Mouse (Mus musculus) hindbrain, postnatal 0 days (tissue): ENCODE measurements around the gene Crkl. TPM values are rescaled to one million over a fixed set of nuclear protein-coding genes. Genes with fewer than 3 reads are reported as not detected.

Source experiments
- ATAC-seq: fragments of 200-750 bp; cut with Nextera tagmentation; 2 replicates; pipeline ENCODE4 v1.8.0; 2017; ENCODE audit warnings: mild to moderate bottlenecking, moderate TSS enrichment, moderate library complexity
- DNase-seq: peaks from one replicate; pipeline ENCODE4 v3.0.0-alpha.2; 2015; ENCODE audit warnings: low spot score
- H3K27ac ChIP-seq: fragments of 300-500 bp; sonication (generic); 2 replicates; pipeline ENCODE4 v1.5.1; 2014; ENCODE audit warnings: mild to moderate bottlenecking
- H3K27me3 ChIP-seq: fragments of 300-500 bp; sonication (generic); 2 replicates; pipeline ENCODE4 v1.6.1; 2014; ENCODE audit warnings: low read length, mixed read lengths; ENCODE audit not compliant: insufficient read depth
- H3K36me3 ChIP-seq: fragments of 300-500 bp; sonication (generic); 2 replicates; pipeline ENCODE4 v1.6.1; 2014; ENCODE audit warnings: low read length, mixed read lengths; ENCODE audit not compliant: insufficient read depth
- H3K4me1 ChIP-seq: fragments of 300-500 bp; sonication (generic); 2 replicates; pipeline ENCODE4 v1.6.1; 2014; ENCODE audit warnings: antibody characterized with exemption, low read length, mixed read lengths; ENCODE audit not compliant: insufficient read depth
- H3K4me2 ChIP-seq: fragments of 300-500 bp; sonication (generic); 2 replicates; pipeline ENCODE4 v1.6.1; 2014; ENCODE audit warnings: low read depth, mild to moderate bottlenecking, low read length, moderate library complexity, mixed read lengths
- H3K4me3 ChIP-seq: fragments of 300-500 bp; sonication (generic); 2 replicates; pipeline ENCODE4 v1.5.1; 2014; ENCODE audit warnings: low read length
- H3K9ac ChIP-seq: fragments of 300-500 bp; sonication (generic); replicated peaks from 2 replicates; pipeline ENCODE4 v1.6.1; 2014; ENCODE audit warnings: mild to moderate bottlenecking, low read length, moderate library complexity, mixed read lengths
- H3K9me3 ChIP-seq: fragments of 300-500 bp; sonication (generic); 2 replicates; pipeline ENCODE4 v1.6.1; 2016; ENCODE audit warnings: low read length, mixed read lengths
- CTCF ChIP-seq: IDR thresholded peaks from 2 replicates; pipeline ENCODE4 v1.5.1; 2016; ENCODE audit warnings: antibody characterized with exemption, control low read depth, low read depth
- WGBS: fragments of 180-500 bp; shearing (Covaris S2); extraction: QIAGEN DNeasy Blood & Tissue Kit; methylation state at CpG from one replicate; pipeline ENCODE4 v1.1.7; 2014; 5-methylcytosine and 5-hydroxymethylcytosine counted together
- polyA plus RNA-seq: library from polyadenylated mRNA; unstranded; fragments of >200 nt; fragmentation: Nextera tagmentation; extraction: Ambion mirVana; gene quantifications from 2 replicates; pipeline ENCODE4 v1.2.1, GENCODE M21; 2015
- total RNA-seq: library from RNA; depleted of rRNA; stranded (reverse); fragments of >200 nt; gene quantifications from 2 replicates; pipeline ENCODE4 v1.2.3, GENCODE M21; 2014; rRNA removed

Crkl gene
- 74.8 and 83.1 TPM in 2 replicates for total RNA-seq
- 54.9 and 68.7 TPM in 2 replicates for polyA plus RNA-seq

DNA sequence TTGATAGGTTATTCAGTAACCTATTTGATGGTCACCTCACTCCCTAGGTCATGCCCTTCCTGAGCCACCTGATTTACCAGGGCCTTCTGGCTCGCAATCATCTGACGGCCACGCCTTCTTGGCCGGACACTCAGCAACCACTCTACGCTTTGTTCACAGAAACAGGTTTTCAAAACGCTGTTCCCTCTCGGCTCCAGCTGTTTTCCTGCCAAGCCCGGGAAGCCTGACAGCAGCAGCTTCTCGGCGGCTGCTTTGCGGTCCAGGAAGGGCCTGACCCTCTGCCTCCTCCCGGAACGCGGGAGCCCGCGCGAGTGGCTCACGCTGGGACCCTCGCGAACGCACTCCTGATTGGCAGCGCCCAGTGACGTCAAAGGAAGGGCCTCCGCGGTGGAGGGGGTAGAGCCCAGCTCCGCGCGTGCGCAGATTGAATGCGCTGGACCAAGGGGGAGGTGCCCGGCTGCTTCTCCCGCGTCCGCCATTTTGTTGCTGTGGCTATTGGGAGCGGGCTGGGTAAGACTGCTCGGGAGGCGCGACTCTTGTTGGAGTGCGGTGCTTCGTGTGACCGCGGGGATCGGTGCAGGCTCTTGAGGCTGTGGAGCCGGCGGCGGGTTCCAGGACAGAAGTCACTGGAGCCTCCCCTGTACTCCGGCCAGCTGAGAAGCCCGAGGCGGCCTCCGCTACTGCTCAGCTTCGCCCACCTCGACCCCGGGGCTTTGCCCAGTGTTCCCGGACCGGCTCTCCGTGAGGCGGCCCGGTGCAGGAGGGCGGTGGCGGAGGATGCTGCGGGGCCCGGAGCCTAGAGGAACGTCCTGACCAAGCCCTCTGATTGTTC, at the start of gene Crkl:
Gene Crkl (plus strand): TSS at position 447 of the 832 bp plus-strand sequence.
- Histone ChIP-seq H3K4me1 (peaks cover 10% of the 10 kb centered on the region), H3K9me3 (no peaks in the 10 kb centered on the region), H3K36me3 (peaks cover 5% of the 10 kb centered on the region; the same call in 1 of the 2 replicates), H3K27me3 (no peaks in the 10 kb centered on the region), H3K4me3 (peak within 1 kb of the TSS; percentile 98), H3K4me2 (peak within 1 kb of the TSS; percentile 84), H3K9ac (peak within 1 kb of the TSS; percentile 97), H3K27ac (peak within 1 kb of the TSS; percentile 98)
- under 1% methylated on average over 63 of the region's 63 CpGs for WGBS
- ATAC-seq: peak; percentile 98
- peak; percentile 100 for DNase-seq
- no peak for TF ChIP-seq CTCF

GRCm38 (mm10) chr16:17402855-17403254, 48.9 kb upstream of the Crkl start:
- peak; percentile 68 for TF ChIP-seq CTCF
- no peak for ATAC-seq
- DNase-seq: peak; percentile 33
- peaks cover 10% of the 10 kb centered on the region for H3K4me1 ChIP-seq
- no peaks in the 10 kb centered on the region for H3K27me3 ChIP-seq
- H3K4me2 ChIP-seq: no peak overlapping the region
- H3K9me3 ChIP-seq: no peaks in the 10 kb centered on the region
- H3K9ac ChIP-seq: no peak overlapping the region
- no peak overlapping the region for H3K27ac ChIP-seq
- no peaks in the 10 kb centered on the region for H3K36me3 ChIP-seq
- 84% methylated on average over 1 of the region's 1 CpGs for WGBS
- no peak overlapping the region for H3K4me3 ChIP-seq

GRCm38 (mm10) chr16:17405271-17405696, 46.5 kb upstream of the Crkl start:
- H3K4me2 ChIP-seq: peak overlapping the region; percentile 64
- H3K9me3 ChIP-seq: no peaks in the 10 kb centered on the region
- TF ChIP-seq CTCF: no peak
- H3K9ac ChIP-seq: peak overlapping the region; percentile 81
- DNase-seq: peak; percentile 72
- H3K27me3 ChIP-seq: no peaks in the 10 kb centered on the region
- H3K4me3 ChIP-seq: peak overlapping the region; percentile 86
- peak; percentile 85 for ATAC-seq
- under 1% methylated on average over 21 of the region's 22 CpGs for WGBS
- H3K4me1 ChIP-seq: peaks cover 11% of the 10 kb centered on the region
- no peaks in the 10 kb centered on the region for H3K36me3 ChIP-seq
- peak overlapping the region; percentile 87 for H3K27ac ChIP-seq

DNA sequence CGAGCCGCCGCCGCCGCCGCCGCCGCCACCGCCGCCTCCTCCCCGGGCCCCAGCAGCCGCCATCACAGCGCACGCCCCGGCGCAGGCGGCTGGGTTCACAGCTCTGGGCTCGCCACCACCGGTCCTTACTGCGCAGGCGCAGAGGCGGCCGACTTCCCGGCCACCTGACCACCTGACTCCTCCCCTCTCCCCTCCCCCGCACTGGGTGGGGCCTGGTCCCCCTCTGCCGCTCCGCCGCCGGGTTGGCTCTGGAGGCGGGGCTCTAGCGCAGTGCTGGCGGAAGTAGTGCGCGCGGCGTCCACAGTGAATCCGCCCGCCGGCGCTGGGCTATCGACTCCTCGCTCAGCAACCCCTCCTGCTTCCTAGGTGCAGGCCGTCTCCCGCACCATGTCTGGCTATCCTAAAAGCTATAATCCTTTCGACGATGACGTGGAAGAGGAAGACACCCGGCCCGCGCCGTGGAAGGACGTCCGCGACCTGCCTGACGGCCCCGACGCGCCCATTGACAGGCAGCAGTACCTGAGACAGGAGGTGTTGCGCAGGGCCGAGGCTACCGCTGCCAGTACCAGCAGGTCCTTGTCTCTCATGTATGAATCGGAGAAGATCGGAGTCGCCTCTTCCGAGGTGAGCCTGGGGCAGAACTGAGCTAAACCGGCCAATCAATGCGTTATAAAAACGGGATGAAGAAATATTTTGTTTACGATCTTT, 45.9 kb upstream of the Crkl start, which contains the start of the genes Snap29 and Pi4ka:
Gene Snap29 (plus strand): TSS at position 251 of the 708 bp plus-strand sequence.
Gene Pi4ka (minus strand): TSS at position 579 of the 708 bp plus-strand sequence.
- no peaks in the 10 kb centered on the region for H3K36me3 ChIP-seq

DNA sequence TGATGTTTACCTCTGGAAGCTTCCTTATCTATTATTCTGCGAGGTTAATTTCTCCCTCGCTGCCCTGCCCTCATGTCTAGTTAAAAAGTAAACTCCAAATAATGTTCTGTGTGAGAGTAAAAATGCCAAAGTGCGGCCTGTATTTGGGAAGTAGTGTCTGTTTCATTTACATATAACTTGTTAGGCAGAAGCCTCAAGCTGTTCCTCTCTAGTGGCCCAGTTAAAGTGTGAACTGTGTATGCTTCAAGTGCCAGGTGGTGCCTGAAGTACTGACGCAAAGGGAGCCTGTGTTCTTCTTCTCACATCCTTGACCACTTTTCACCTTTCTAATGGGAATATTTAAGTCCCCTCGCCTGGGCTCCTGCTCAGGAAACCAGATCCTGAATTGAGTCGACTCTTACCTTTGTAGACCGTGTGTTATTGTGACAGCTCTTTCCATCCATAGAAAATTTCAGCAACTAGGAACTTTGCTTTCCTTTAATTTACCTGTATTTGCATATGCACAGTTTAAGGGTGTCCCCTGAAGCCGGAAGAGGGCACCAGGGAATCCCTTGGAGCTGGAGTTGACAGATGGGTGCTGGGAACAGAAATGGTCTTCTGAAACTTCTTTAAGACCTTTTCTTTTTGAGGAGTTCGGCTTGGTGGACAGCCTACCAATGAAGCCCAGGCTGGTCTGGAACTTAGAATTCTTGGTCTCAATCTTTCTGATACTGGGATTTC, 45.1 kb upstream of the Crkl start:
- DNase-seq (no peak), ATAC-seq (no peak)
- no peaks in the 10 kb centered on the region for H3K9me3 ChIP-seq
- H3K27ac ChIP-seq: peak overlapping the region; percentile 82; the same call in 1 of the 2 replicates
- H3K4me1 ChIP-seq: peaks cover 11% of the 10 kb centered on the region
- no peaks in the 10 kb centered on the region for H3K36me3 ChIP-seq
- H3K4me3 ChIP-seq: peak overlapping the region; percentile 86
- TF ChIP-seq CTCF: no peak
- 38% methylated on average over 9 of the region's 9 CpGs for WGBS
- H3K9ac ChIP-seq: peak overlapping the region; percentile 81
- peak overlapping the region; percentile 64 for H3K4me2 ChIP-seq
- no peaks in the 10 kb centered on the region for H3K27me3 ChIP-seq

More for the DNA sequence above, 45.9 kb upstream of the Crkl start, which contains the start of the genes Snap29 and Pi4ka:
- peak; percentile 99 for ATAC-seq
- peak within 1 kb of the TSS; percentile 87 for H3K27ac ChIP-seq
- TF ChIP-seq CTCF: no peak
- H3K9me3 ChIP-seq: no peaks in the 10 kb centered on the region
- peak; percentile 99 for DNase-seq
- peaks cover 11% of the 10 kb centered on the region for H3K4me1 ChIP-seq
- no peaks in the 10 kb centered on the region for H3K27me3 ChIP-seq
- H3K9ac ChIP-seq: peak within 1 kb of the TSS; percentile 81
- WGBS: 2% methylated on average over 57 of the region's 69 CpGs
- H3K4me3 ChIP-seq: peak within 1 kb of the TSS; percentile 86
- peak within 1 kb of the TSS; percentile 64 for H3K4me2 ChIP-seq

GRCm38 (mm10) chr16:17409046-17409445, 42.7 kb upstream of the Crkl start:
- H3K9ac ChIP-seq: no peak overlapping the region
- 88% methylated on average over 2 of the region's 2 CpGs for WGBS
- DNase-seq (no peak), ATAC-seq (no peak)
- no peaks in the 10 kb centered on the region for H3K9me3 ChIP-seq
- no peak overlapping the region for H3K4me3 ChIP-seq
- H3K4me1 ChIP-seq: peaks cover 11% of the 10 kb centered on the region
- TF ChIP-seq CTCF: no peak
- no peaks in the 10 kb centered on the region for H3K36me3 ChIP-seq
- H3K4me2 ChIP-seq: no peak overlapping the region
- H3K27me3 ChIP-seq: no peaks in the 10 kb centered on the region
- H3K27ac ChIP-seq: no peak overlapping the region
